Mouse (Mus musculus) layer of hippocampus, adult 8-10 months (tissue): Measurements from ENCODE around the gene Gm6871. TPM values are rescaled to one million over a fixed set of nuclear protein-coding genes. Genes with fewer than 3 reads are reported as not detected.

ENCODE experiments used
- total RNA-seq, 4 experiments: library from RNA; stranded (reverse); gene quantifications; 2 replicates each; pipeline ENCODE4 v1.2.4; 2022

The Gm6871 gene
- total RNA-seq, 4 experiments from 2014 or later: not detected

Other genes starting within 250 kb of the Gm6871 start
- gene AI987944, start 180.3 kb downstream of the Gm6871 start, total RNA-seq: 10 to 100 TPM; 11.9 to 14.4 (median 13.3) TPM
- under 1 TPM; 0.55 to 0.73 (median 0.60) TPM for gene Vmn2r57, start 125.0 kb downstream of the Gm6871 start, total RNA-seq
- under 1 TPM; 0.19 to 0.53 (median 0.28) TPM for gene Gm20449, start 74.2 kb downstream of the Gm6871 start, total RNA-seq
- gene AW146154, start 73.8 kb downstream of the Gm6871 start, total RNA-seq: 10 to 100 TPM in 3 of 4 experiments, 1 to 10 TPM in 1; 9.8 to 12.3 (median 11.8) TPM
- 10 to 100 TPM; 30.6 to 39.8 (median 35.0) TPM for gene 2610021A01Rik, start 25.6 kb upstream of the Gm6871 start, total RNA-seq
- gene Zfp788, start 59.5 kb upstream of the Gm6871 start, total RNA-seq: 10 to 100 TPM; 32.0 to 38.7 (median 37.5) TPM